In the genomic region with DNA sequence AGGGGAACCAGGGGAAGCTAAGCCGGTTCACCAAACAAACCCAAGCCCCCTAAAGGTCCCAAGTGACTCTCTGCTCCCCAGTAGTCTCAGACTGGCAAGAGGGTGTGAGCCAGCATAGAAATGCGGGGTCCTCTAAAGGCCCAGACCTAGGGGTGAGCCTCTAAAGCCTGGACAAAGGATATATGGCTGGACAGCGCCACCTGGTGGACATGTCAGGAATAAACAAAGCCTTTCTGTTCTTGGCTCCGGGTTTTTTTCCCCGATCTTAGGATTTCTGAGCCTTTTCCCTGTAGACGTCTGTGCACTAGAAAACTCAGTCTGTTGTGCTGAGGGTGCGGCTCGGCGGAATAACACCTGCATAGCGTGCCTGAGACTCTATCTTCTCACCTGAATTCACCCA, we compare ENCODE assay signal across 8 mouse cellular contexts. TPM values are rescaled to one million over a fixed set of nuclear protein-coding genes. Genes with fewer than 3 reads are reported as not detected.
DNase-seq lines count a peak whose midpoint lies in the region; ATAC-seq and TF ChIP-seq lines count a peak whose summit lies in the region.

No protein-coding gene starts in this region.

- H3K4me2 ChIP-seq in limb, embryonic 11.5 days (ENCODE audit: low read depth, severe bottlenecking): no peak overlapping the region
- peak overlapping the region; percentile 38 for H3K4me2 ChIP-seq in midbrain, embryonic 14.5 days (ENCODE audit: low read length)

- H3K27ac ChIP-seq in kidney, adult 2 months (ENCODE audit: insufficient read depth, low read depth, low read length): no peak overlapping the region
- no peak overlapping the region for H3K27ac ChIP-seq in limb, embryonic 11.5 days (replicated peaks; ENCODE audit: low read depth, low read length)
- no peak overlapping the region for H3K27ac ChIP-seq in midbrain, embryonic 14.5 days (replicated peaks; ENCODE audit: low read depth, low read length)

- H3K9me3 ChIP-seq in limb, embryonic 11.5 days (ENCODE audit: control insufficient read depth, low read length): no peaks in the 10 kb centered on the region
- H3K9me3 ChIP-seq in midbrain, embryonic 14.5 days (ENCODE audit: control insufficient read depth, low read length): no peaks in the 10 kb centered on the region

- no peak overlapping the region for H3K9ac ChIP-seq in limb, embryonic 11.5 days (ENCODE audit: low read length)
- no peak overlapping the region; the same call in 1 of the 2 replicates for H3K9ac ChIP-seq in midbrain, embryonic 14.5 days (replicated peaks; ENCODE audit: low read length)

- no peaks in the 10 kb centered on the region for H3K4me1 ChIP-seq in kidney, adult 2 months (ENCODE audit: control insufficient read depth, insufficient read depth, low read length)
- H3K4me1 ChIP-seq in limb, embryonic 11.5 days (ENCODE audit: control insufficient read depth, insufficient read depth, low read length): no peaks in the 10 kb centered on the region
- peaks cover 14% of the 10 kb centered on the region for H3K4me1 ChIP-seq in midbrain, embryonic 14.5 days (ENCODE audit: control insufficient read depth, insufficient read depth, low read length)

- H3K27me3 ChIP-seq in kidney, adult 2 months (replicated peaks; ENCODE audit: control insufficient read depth, insufficient read depth, low read length): no peaks in the 10 kb centered on the region
- peaks cover 5% of the 10 kb centered on the region; the same call in 1 of the 2 replicates for H3K27me3 ChIP-seq in limb, embryonic 11.5 days (ENCODE audit: control insufficient read depth, insufficient read depth, low read length)
- H3K27me3 ChIP-seq in midbrain, embryonic 14.5 days (ENCODE audit: control insufficient read depth, insufficient read depth, low read length): no peaks in the 10 kb centered on the region

- no peak for ATAC-seq in limb, embryonic 11.5 days (ENCODE audit: insufficient number of reproducible peaks, low FRiP score, low TSS enrichment, low read depth)
- no peak for ATAC-seq in midbrain, embryonic 14.5 days (ENCODE audit: low FRiP score, low TSS enrichment)

- WGBS in kidney, adult 2 months: 2% methylated on average over 10 of the region's 10 CpGs
- 2% methylated on average over 10 of the region's 10 CpGs for WGBS in limb, embryonic 11.5 days
- 1% methylated on average over 10 of the region's 10 CpGs for WGBS in midbrain, embryonic 14.5 days

- no peak overlapping the region for H3K4me3 ChIP-seq in kidney, adult 2 months (ENCODE audit: insufficient read depth, low read depth, low read length)
- no peak overlapping the region for H3K4me3 ChIP-seq in limb, embryonic 11.5 days (ENCODE audit: low read depth, low read length)
- H3K4me3 ChIP-seq in midbrain, embryonic 14.5 days (replicated peaks; ENCODE audit: low read depth, low read length): no peak overlapping the region

- peak; percentile 78 for TF ChIP-seq CTCF in kidney, adult 2 months (conservative IDR thresholded peaks at IDR 0.05; ENCODE audit: insufficient read depth, insufficient read length, low read depth, low read length)

- peak; percentile 41 to 87 for DNase-seq in adrenal gland, adult (ENCODE audit: inconsistent age in 2 of 2, low spot score in 1 of 2)
- DNase-seq in adrenal gland, adult 8-10 months: no peak
- DNase-seq in cerebellum, postnatal 36 days: peak; percentile 85 to 93
- DNase-seq in gastrocnemius, adult 8-10 months (ENCODE audit: low spot score in 2 of 2): peak; percentile 20 to 31
- DNase-seq in kidney, adult 2 months: peak; percentile 51
- peak; percentile 87 for DNase-seq in limb, embryonic 11.5 days (ENCODE audit: low spot score)
- DNase-seq in midbrain, embryonic 14.5 days: peak; percentile 94
- DNase-seq in spleen, postnatal 10 days (ENCODE audit: low spot score in 2 of 2): peak; percentile 49 to 67

- no peaks in the 10 kb centered on the region for H3K36me3 ChIP-seq in kidney, adult 2 months (ENCODE audit: control insufficient read depth, insufficient read depth, low read length)
- H3K36me3 ChIP-seq in limb, embryonic 11.5 days (ENCODE audit: control insufficient read depth, insufficient read depth, low read length): no peaks in the 10 kb centered on the region
- no peaks in the 10 kb centered on the region for H3K36me3 ChIP-seq in midbrain, embryonic 14.5 days (ENCODE audit: control insufficient read depth, insufficient read depth, low read length)

- no peak for TF ChIP-seq POLR2A in kidney, adult 2 months (IDR thresholded peaks at IDR 0.05; ENCODE audit: low read depth, low read length)

RNA-seq across cellular contexts. Expression of a gene that starts 12.6 kb away (rescaled TPM):
- not detected for total RNA-seq in adrenal gland, adult 8-10 months (2022)
- total RNA-seq in gastrocnemius, adult 8-10 months (2022): not detected
- not detected in 2 replicates for polyA plus RNA-seq in kidney, adult 2 months (2012; rRNA removed)
- not detected in 2 replicates for polyA plus RNA-seq in limb, embryonic 11.5 days (2014; fragmentation: Nextera tagmentation; extraction: Ambion mirVana)
- not detected in 2 replicates for polyA plus RNA-seq in midbrain, embryonic 14.5 days (2014; fragmentation: Nextera tagmentation; extraction: Ambion mirVana)

RNA-seq across cellular contexts. Expression of a gene that starts 47.3 kb away (rescaled TPM):
- total RNA-seq in adrenal gland, adult 8-10 months (2022): 1 to 10 TPM; 4.6 to 8.1 (median 5.6) TPM
- 1 to 10 TPM in 1 of 4 experiments, under 1 TPM in 3; 0.29 to 1.1 (median 0.68) TPM for total RNA-seq in gastrocnemius, adult 8-10 months (2022)
- polyA plus RNA-seq in kidney, adult 2 months (2012; rRNA removed): 3.5 and 3.9 TPM in 2 replicates
- polyA plus RNA-seq in limb, embryonic 11.5 days (2014; fragmentation: Nextera tagmentation; extraction: Ambion mirVana): 121 and 131 TPM in 2 replicates
- polyA plus RNA-seq in midbrain, embryonic 14.5 days (2014; fragmentation: Nextera tagmentation; extraction: Ambion mirVana): 15.6 and 20.7 TPM in 2 replicates
